Mouse (Mus musculus) limb, embryonic 14.5 days (tissue): ENCODE results near the gene Sfpq. TPM values are rescaled to one million over a fixed set of nuclear protein-coding genes. Genes with fewer than 3 reads are reported as not detected.

Source experiments
- ATAC-seq: fragments of 200-750 bp; cut with Nextera tagmentation; 2 replicates; pipeline ENCODE4 v1.8.0; 2017; ENCODE audit warnings: low read depth, moderate number of reproducible peaks, moderate TSS enrichment; ENCODE audit not compliant: low FRiP score
- DNase-seq: peaks from one replicate; pipeline ENCODE4 v3.0.0-alpha.2; 2015; ENCODE audit warnings: low spot score
- H3K27ac ChIP-seq: fragments of 300-500 bp; sonication (generic); replicated peaks from 2 replicates; pipeline ENCODE4 v1.5.1; 2014; ENCODE audit warnings: low read depth, mild to moderate bottlenecking, low read length, moderate library complexity, mixed read lengths
- H3K27me3 ChIP-seq: fragments of 300-500 bp; sonication (generic); 2 replicates; pipeline ENCODE4 v1.6.1; 2014; ENCODE audit warnings: low read length, mixed read lengths; ENCODE audit not compliant: control insufficient read depth, insufficient read depth
- H3K36me3 ChIP-seq: fragments of 300-500 bp; sonication (generic); 2 replicates; pipeline ENCODE4 v1.6.1; 2014; ENCODE audit warnings: mild to moderate bottlenecking, low read length, moderate library complexity, mixed read lengths; ENCODE audit not compliant: control insufficient read depth, insufficient read depth
- H3K4me1 ChIP-seq: fragments of 300-500 bp; sonication (generic); 2 replicates; pipeline ENCODE4 v1.6.1; 2014; ENCODE audit warnings: antibody characterized with exemption, low read length, mixed read lengths; ENCODE audit not compliant: control insufficient read depth, insufficient read depth
- H3K4me2 ChIP-seq: fragments of 300-500 bp; sonication (generic); replicated peaks from 2 replicates; pipeline ENCODE4 v1.6.1; 2014; ENCODE audit warnings: low read depth, mild to moderate bottlenecking, low read length, moderate library complexity; ENCODE audit not compliant: severe bottlenecking
- H3K4me3 ChIP-seq: fragments of 300-500 bp; sonication (generic); replicated peaks from 2 replicates; pipeline ENCODE4 v1.5.1; 2014; ENCODE audit warnings: low read length
- H3K9ac ChIP-seq: fragments of 300-500 bp; sonication (generic); 2 replicates; pipeline ENCODE4 v1.6.1; 2014; ENCODE audit warnings: mild to moderate bottlenecking, low read depth, low read length, moderate library complexity; ENCODE audit not compliant: severe bottlenecking
- H3K9me3 ChIP-seq: fragments of 300-500 bp; sonication (generic); 2 replicates; pipeline ENCODE4 v1.6.1; 2016; ENCODE audit warnings: low read length; ENCODE audit not compliant: control insufficient read depth
- POLR2A ChIP-seq: fragments of 200-500 bp; IDR thresholded peaks from 2 replicates; pipeline ENCODE4 v1.8.0; 2012; ENCODE audit warnings: inconsistent platforms, mild to moderate bottlenecking, moderate library complexity, borderline replicate concordance; ENCODE audit not compliant: insufficient read depth, insufficient read length; ENCODE audit errors: extremely low read depth
- WGBS: fragments of 180-500 bp; shearing (Covaris S2); extraction: QIAGEN DNeasy Blood & Tissue Kit; methylation state at CpG from one replicate; pipeline ENCODE4 v1.1.7; 2014; 5-methylcytosine and 5-hydroxymethylcytosine counted together
- polyA plus RNA-seq, 2 experiments: library from polyadenylated mRNA; depleted of rRNA in 1 of 2; stranded (reverse) in 1 of 2; unstranded in 1 of 2; fragments of >200 nt; fragmentation: Nextera tagmentation in 1 of 2; extraction: Ambion mirVana in 1 of 2; gene quantifications; 2 replicates each; pipeline versions ENCODE4 v1.2.1 to v1.2.3; 2012 to 2014

Gene Sfpq
- polyA plus RNA-seq, 2 experiments, result 106 to 272 TPM

GRCm38 (mm10) chr4:127074915-127075314 lies 53.8 kb downstream of the Sfpq start:
- Histone ChIP-seq H3K4me2 (no peak overlapping the region), H3K36me3 (no peaks in the 10 kb centered on the region), H3K27me3 (no peaks in the 10 kb centered on the region), H3K9ac (no peak overlapping the region), H3K27ac (no peak overlapping the region), H3K9me3 (no peaks in the 10 kb centered on the region), H3K4me1 (peaks cover 6% of the 10 kb centered on the region), H3K4me3 (no peak overlapping the region)
- no peak for TF ChIP-seq POLR2A
- ATAC-seq, result no peak
- DNase-seq, result no peak
- WGBS, result 63% methylated on average over 1 of the region's 1 CpGs

GRCm38 (mm10) chr4:127076875-127077548 lies 55.9 kb downstream of the Sfpq start, which contains the start of gene Zmym6:
Zmym6 (plus strand) TSS chr4:127077383.
- ATAC-seq, result peak; percentile 97
- peak; percentile 96 for DNase-seq
- Histone ChIP-seq H3K27ac (peak within 1 kb of the TSS; percentile 73), H3K4me2 (peak within 1 kb of the TSS; percentile 59), H3K27me3 (no peaks in the 10 kb centered on the region), H3K9me3 (no peaks in the 10 kb centered on the region), H3K4me1 (peaks cover 6% of the 10 kb centered on the region), H3K36me3 (peaks cover 4% of the 10 kb centered on the region; the same call in 1 of the 2 replicates), H3K4me3 (peak within 1 kb of the TSS; percentile 56), H3K9ac (peak within 1 kb of the TSS; percentile 70)
- 2% methylated on average over 46 of the region's 46 CpGs for WGBS
- peak; percentile 57; the same call in 1 of the 2 replicates for TF ChIP-seq POLR2A

- Histone ChIP-seq H3K36me3 (peaks cover 4% of the 10 kb centered on the region; the same call in 1 of the 2 replicates), H3K27ac (no peak overlapping the region), H3K9me3 (no peaks in the 10 kb centered on the region), H3K4me1 (peaks cover 6% of the 10 kb centered on the region), H3K4me3 (no peak overlapping the region), H3K9ac (no peak overlapping the region), H3K4me2 (no peak overlapping the region), H3K27me3 (no peaks in the 10 kb centered on the region)
- DNase-seq (no peak), ATAC-seq (no peak)
- TF ChIP-seq POLR2A, result no peak
- WGBS, result 32% methylated on average over 1 of the region's 1 CpGs
These were observed 59.7 kb downstream of the Sfpq start for GRCm38 (mm10) chr4:127080806-127081205.

GRCm38 (mm10) chr4:127083131-127083530 lies 62.0 kb downstream of the Sfpq start:
- TF ChIP-seq POLR2A, result no peak
- Histone ChIP-seq H3K27ac (no peak overlapping the region), H3K9ac (no peak overlapping the region), H3K4me2 (no peak overlapping the region), H3K4me1 (peaks cover 2% of the 10 kb centered on the region), H3K9me3 (no peaks in the 10 kb centered on the region), H3K36me3 (peaks cover 4% of the 10 kb centered on the region; the same call in 1 of the 2 replicates), H3K4me3 (no peak overlapping the region), H3K27me3 (no peaks in the 10 kb centered on the region)
- WGBS, result 85% methylated on average over 2 of the region's 2 CpGs
- DNase-seq (no peak), ATAC-seq (no peak)

- no peak for TF ChIP-seq POLR2A
- ATAC-seq (no peak), DNase-seq (no peak)
- Histone ChIP-seq H3K27me3 (no peaks in the 10 kb centered on the region), H3K27ac (no peak overlapping the region), H3K4me2 (no peak overlapping the region), H3K9me3 (no peaks in the 10 kb centered on the region), H3K9ac (no peak overlapping the region), H3K36me3 (peaks cover 17% of the 10 kb centered on the region; the same call in 1 of the 2 replicates), H3K4me1 (no peaks in the 10 kb centered on the region), H3K4me3 (no peak overlapping the region)
- WGBS, result 83% methylated on average over 1 of the region's 1 CpGs
These were observed 64.6 kb downstream of the Sfpq start for GRCm38 (mm10) chr4:127085761-127086160.

Other genes with a start within 250 kb of the Sfpq start
- gene Zmym4, start 53.2 kb upstream of the Sfpq start, polyA plus RNA-seq (2012; rRNA removed), result 23.0 and 24.0 TPM in 2 replicates
- 20.0 and 24.1 TPM in 2 replicates for gene Zmym4, start 53.2 kb upstream of the Sfpq start, polyA plus RNA-seq (2014; fragmentation: Nextera tagmentation; extraction: Ambion mirVana)
- gene Zmym1, start 39.8 kb downstream of the Sfpq start, polyA plus RNA-seq (2012; rRNA removed), result 8.8 and 11.5 TPM in 2 replicates
- gene Zmym1, start 39.8 kb downstream of the Sfpq start, polyA plus RNA-seq (2014; fragmentation: Nextera tagmentation; extraction: Ambion mirVana), result 20.5 and 23.3 TPM in 2 replicates
- 29.2 and 34.4 TPM in 2 replicates for gene Zmym6, start 56.1 kb downstream of the Sfpq start, polyA plus RNA-seq (2012; rRNA removed)
- gene Zmym6, start 56.1 kb downstream of the Sfpq start, polyA plus RNA-seq (2014; fragmentation: Nextera tagmentation; extraction: Ambion mirVana), result 18.7 and 26.0 TPM in 2 replicates
- gene Tmem35b, start 102.4 kb downstream of the Sfpq start, polyA plus RNA-seq (2012; rRNA removed), result 12.9 and 13.8 TPM in 2 replicates
- 12.5 and 15.1 TPM in 2 replicates for gene Tmem35b, start 102.4 kb downstream of the Sfpq start, polyA plus RNA-seq (2014; fragmentation: Nextera tagmentation; extraction: Ambion mirVana)
- 1.4 and 1.7 TPM in 2 replicates for gene Dlgap3, start 147.9 kb downstream of the Sfpq start, polyA plus RNA-seq (2012; rRNA removed)
- gene Dlgap3, start 147.9 kb downstream of the Sfpq start, polyA plus RNA-seq (2014; fragmentation: Nextera tagmentation; extraction: Ambion mirVana), result 1.1 and 1.4 TPM in 2 replicates
- 29.7 and 31.7 TPM in 2 replicates for gene Smim12, start 222.5 kb downstream of the Sfpq start, polyA plus RNA-seq (2012; rRNA removed)
- 50.7 and 53.3 TPM in 2 replicates for gene Smim12, start 222.5 kb downstream of the Sfpq start, polyA plus RNA-seq (2014; fragmentation: Nextera tagmentation; extraction: Ambion mirVana)